Mouse (Mus musculus) erythroblast, adult 5-6 weeks (primary cell): ENCODE data around the gene Opcml. TPM values are rescaled to one million over a fixed set of nuclear protein-coding genes. Genes with fewer than 3 reads are reported as not detected.

ENCODE experiments used
- ATAC-seq: replicated peaks from 2 replicates; pipeline ENCODE4 v1.8.0; 2016; ENCODE audit warnings: moderate number of reproducible peaks, mild to moderate bottlenecking, moderate TSS enrichment, inconsistent platforms; ENCODE audit not compliant: poor library complexity, low FRiP score, severe bottlenecking
- total RNA-seq, 2 experiments: library from RNA; stranded (forward) in 1 of 2; stranded (reverse) in 1 of 2; fragments of 150-400 nt in 1 of 2; fragments of 200-764, 138-1000 nt in 1 of 2; gene quantifications; 2 replicates each; pipeline versions ENCODE4 v1.2.3 to v1.2.4; 2015 to 2017; ENCODE audit warnings: low replicate concordance in 2 of 2

Opcml gene
- total RNA-seq, 2 experiments from 2014 or later: not detected

- no peak for ATAC-seq
Observed at GRCm38 (mm10) chr9:28776517-28777503, 986.2 kb downstream of the Opcml start.

GRCm38 (mm10) chr9:28783834-28784233, 993.3 kb downstream of the Opcml start:
- ATAC-seq: no peak

- no peak for ATAC-seq
Observed at GRCm38 (mm10) chr9:28789439-28789838, 998.9 kb downstream of the Opcml start.

- ATAC-seq: no peak
Observed at GRCm38 (mm10) chr9:28800100-28800499, 1009.5 kb downstream of the Opcml start.

GRCm38 (mm10) chr9:28806666-28807065, 1016.1 kb downstream of the Opcml start:
- no peak for ATAC-seq

GRCm38 (mm10) chr9:28822060-28822459, 1031.5 kb downstream of the Opcml start:
- ATAC-seq: no peak

- ATAC-seq: no peak
Observed at GRCm38 (mm10) chr9:28822466-28822865, 1031.9 kb downstream of the Opcml start.

GRCm38 (mm10) chr9:28825821-28826220, 1035.2 kb downstream of the Opcml start:
- no peak for ATAC-seq

GRCm38 (mm10) chr9:28845961-28846570, 1055.5 kb downstream of the Opcml start:
- no peak for ATAC-seq

GRCm38 (mm10) chr9:28855826-28856225, 1065.3 kb downstream of the Opcml start:
- ATAC-seq: no peak

- ATAC-seq: no peak
Observed at GRCm38 (mm10) chr9:28861983-28862382, 1071.4 kb downstream of the Opcml start.

GRCm38 (mm10) chr9:28867256-28867655, 1076.7 kb downstream of the Opcml start:
- no peak for ATAC-seq

- no peak for ATAC-seq
Observed at GRCm38 (mm10) chr9:28870478-28870877, 1079.9 kb downstream of the Opcml start.

- no peak for ATAC-seq
Observed at GRCm38 (mm10) chr9:28882566-28882965, 1092.0 kb downstream of the Opcml start.

- no peak for ATAC-seq
Observed at GRCm38 (mm10) chr9:28891611-28892010, 1101.0 kb downstream of the Opcml start.

- ATAC-seq: no peak
Observed at GRCm38 (mm10) chr9:28903291-28903690, 1112.7 kb downstream of the Opcml start.

- ATAC-seq: no peak
Observed at GRCm38 (mm10) chr9:28909738-28910137, 1119.2 kb downstream of the Opcml start.

- ATAC-seq: no peak
Observed at GRCm38 (mm10) chr9:28911571-28912185, 1121.1 kb downstream of the Opcml start.

- no peak for ATAC-seq
Observed at GRCm38 (mm10) chr9:28932069-28932468, 1141.5 kb downstream of the Opcml start.

GRCm38 (mm10) chr9:28937163-28937562, 1146.6 kb downstream of the Opcml start:
- ATAC-seq: no peak

GRCm38 (mm10) chr9:28937980-28938379, 1147.4 kb downstream of the Opcml start:
- no peak for ATAC-seq
